Mouse (Mus musculus) midbrain, embryonic 14.5 days (tissue): Measurements from ENCODE around the gene Pxmp4. TPM values are rescaled to one million over a fixed set of nuclear protein-coding genes. Genes with fewer than 3 reads are reported as not detected.

Experiments
- ATAC-seq: fragments of 200-750 bp; cut with Nextera tagmentation; 2 replicates; pipeline ENCODE4 v1.8.0; 2017; ENCODE audit warnings: moderate number of reproducible peaks, moderate library complexity; ENCODE audit not compliant: low FRiP score, low TSS enrichment
- DNase-seq: peaks from one replicate; pipeline ENCODE4 v3.0.0-alpha.2; 2015
- H3K27ac ChIP-seq: fragments of 300-500 bp; sonication (generic); replicated peaks from 2 replicates; pipeline ENCODE4 v1.5.1; 2014; ENCODE audit warnings: mild to moderate bottlenecking, low read depth, low read length, moderate library complexity
- H3K27me3 ChIP-seq: fragments of 300-500 bp; sonication (generic); 2 replicates; pipeline ENCODE4 v1.6.1; 2014; ENCODE audit warnings: low read length, control low read depth, mixed read lengths; ENCODE audit not compliant: control insufficient read depth, insufficient read depth
- H3K36me3 ChIP-seq: fragments of 300-500 bp; sonication (generic); 2 replicates; pipeline ENCODE4 v1.6.1; 2014; ENCODE audit warnings: low read length, control low read depth; ENCODE audit not compliant: control insufficient read depth, insufficient read depth
- H3K4me1 ChIP-seq: fragments of 300-500 bp; sonication (generic); 2 replicates; pipeline ENCODE4 v1.6.1; 2014; ENCODE audit warnings: mild to moderate bottlenecking, antibody characterized with exemption, low read length, control low read depth; ENCODE audit not compliant: control insufficient read depth, insufficient read depth
- H3K4me2 ChIP-seq: fragments of 300-500 bp; sonication (generic); 2 replicates; pipeline ENCODE4 v1.6.1; 2014; ENCODE audit warnings: mild to moderate bottlenecking, low read length, moderate library complexity
- H3K4me3 ChIP-seq: fragments of 300-500 bp; sonication (generic); replicated peaks from 2 replicates; pipeline ENCODE4 v1.5.1; 2014; ENCODE audit warnings: low read depth, low read length
- H3K9ac ChIP-seq: fragments of 300-500 bp; sonication (generic); replicated peaks from 2 replicates; pipeline ENCODE4 v1.6.1; 2014; ENCODE audit warnings: mild to moderate bottlenecking, low read length, moderate library complexity
- H3K9me3 ChIP-seq: fragments of 300-500 bp; sonication (generic); 2 replicates; pipeline ENCODE4 v1.6.1; 2016; ENCODE audit warnings: low read length, control low read depth, mixed read lengths; ENCODE audit not compliant: control insufficient read depth
- WGBS: fragments of 180-500 bp; shearing (Covaris S2); extraction: QIAGEN DNeasy Blood & Tissue Kit; methylation state at CpG from one replicate; pipeline ENCODE4 v1.1.7; 2014; 5-methylcytosine and 5-hydroxymethylcytosine counted together
- polyA plus RNA-seq: library from polyadenylated mRNA; unstranded; fragments of >200 nt; fragmentation: Nextera tagmentation; extraction: Ambion mirVana; gene quantifications from 2 replicates; pipeline ENCODE4 v1.2.1, GENCODE M21; 2014

Pxmp4 gene
- polyA plus RNA-seq, 1 experiment from 2014 or later: 14.2 TPM

GRCm38 (mm10) chr2:154638521-154638920, 35.0 kb upstream of the Pxmp4 start:
- no peak for DNase-seq
- no peak overlapping the region for H3K9ac ChIP-seq
- no peak overlapping the region for H3K4me3 ChIP-seq
- no peak for ATAC-seq
- H3K27ac ChIP-seq: no peak overlapping the region
- H3K4me1 ChIP-seq: no peaks in the 10 kb centered on the region
- peaks cover 5% of the 10 kb centered on the region; the same call in 1 of the 2 replicates for H3K9me3 ChIP-seq
- H3K4me2 ChIP-seq: no peak overlapping the region
- peaks cover 74% of the 10 kb centered on the region for H3K36me3 ChIP-seq
- no peaks in the 10 kb centered on the region for H3K27me3 ChIP-seq
- 92% methylated on average over 3 of the region's 3 CpGs for WGBS

GRCm38 (mm10) chr2:154635826-154636225, 32.3 kb upstream of the Pxmp4 start:
- H3K27me3 ChIP-seq: no peaks in the 10 kb centered on the region
- no peaks in the 10 kb centered on the region for H3K4me1 ChIP-seq
- WGBS: 96% methylated on average over 2 of the region's 2 CpGs
- peaks cover 5% of the 10 kb centered on the region; the same call in 1 of the 2 replicates for H3K9me3 ChIP-seq
- H3K4me2 ChIP-seq: no peak overlapping the region
- no peak overlapping the region for H3K27ac ChIP-seq
- DNase-seq (no peak), ATAC-seq (no peak)
- H3K9ac ChIP-seq: no peak overlapping the region
- no peak overlapping the region for H3K4me3 ChIP-seq
- H3K36me3 ChIP-seq: peaks cover 73% of the 10 kb centered on the region

GRCm38 (mm10) chr2:154633876-154634644, 30.6 kb upstream of the Pxmp4 start:
- Histone ChIP-seq H3K36me3 (peaks cover 72% of the 10 kb centered on the region), H3K27ac (no peak overlapping the region), H3K9ac (no peak overlapping the region), H3K27me3 (no peaks in the 10 kb centered on the region), H3K4me3 (no peak overlapping the region), H3K4me2 (no peak overlapping the region), H3K9me3 (peaks cover 5% of the 10 kb centered on the region; the same call in 1 of the 2 replicates), H3K4me1 (no peaks in the 10 kb centered on the region)
- ATAC-seq (no peak), DNase-seq (no peak)
- WGBS: 94% methylated on average over 9 of the region's 9 CpGs

- no peaks in the 10 kb centered on the region for H3K27me3 ChIP-seq
- H3K4me3 ChIP-seq: no peak overlapping the region
- H3K27ac ChIP-seq: no peak overlapping the region
- H3K9ac ChIP-seq: no peak overlapping the region
- ATAC-seq (no peak), DNase-seq (no peak)
- peaks cover 71% of the 10 kb centered on the region for H3K36me3 ChIP-seq
- H3K4me1 ChIP-seq: no peaks in the 10 kb centered on the region
- no peak overlapping the region for H3K4me2 ChIP-seq
- peaks cover 2% of the 10 kb centered on the region; the same call in 1 of the 2 replicates for H3K9me3 ChIP-seq
- 94% methylated on average over 5 of the region's 5 CpGs for WGBS
These were observed 29.7 kb upstream of the Pxmp4 start for GRCm38 (mm10) chr2:154633039-154633742.

GRCm38 (mm10) chr2:154632203-154632780, 28.8 kb upstream of the Pxmp4 start:
- Histone ChIP-seq H3K9me3 (no peaks in the 10 kb centered on the region), H3K4me1 (no peaks in the 10 kb centered on the region), H3K36me3 (peaks cover 64% of the 10 kb centered on the region), H3K27me3 (no peaks in the 10 kb centered on the region), H3K4me2 (no peak overlapping the region), H3K4me3 (no peak overlapping the region), H3K27ac (no peak overlapping the region), H3K9ac (no peak overlapping the region)
- 90% methylated on average over 16 of the region's 16 CpGs for WGBS
- DNase-seq (no peak), ATAC-seq (no peak)

GRCm38 (mm10) chr2:154630531-154630930, 27.0 kb upstream of the Pxmp4 start:
- H3K36me3 ChIP-seq: peaks cover 59% of the 10 kb centered on the region
- H3K9me3 ChIP-seq: no peaks in the 10 kb centered on the region
- ATAC-seq: no peak
- H3K4me3 ChIP-seq: no peak overlapping the region
- H3K4me1 ChIP-seq: no peaks in the 10 kb centered on the region
- DNase-seq: no peak
- H3K9ac ChIP-seq: no peak overlapping the region
- WGBS: 81% methylated on average over 5 of the region's 5 CpGs
- H3K4me2 ChIP-seq: no peak overlapping the region
- H3K27ac ChIP-seq: no peak overlapping the region
- H3K27me3 ChIP-seq: no peaks in the 10 kb centered on the region

- H3K27ac ChIP-seq: no peak overlapping the region
- ATAC-seq: no peak
- H3K4me1 ChIP-seq: no peaks in the 10 kb centered on the region
- no peak overlapping the region for H3K9ac ChIP-seq
- H3K4me3 ChIP-seq: no peak overlapping the region
- 0 out of 2 replicates have a peak, but pooled peaks cover 3% of the 10 kb centered on the region for H3K9me3 ChIP-seq
- H3K4me2 ChIP-seq: no peak overlapping the region
- H3K36me3 ChIP-seq: peaks cover 47% of the 10 kb centered on the region
- H3K27me3 ChIP-seq: no peaks in the 10 kb centered on the region
- no peak for DNase-seq
These were observed 20.6 kb upstream of the Pxmp4 start for GRCm38 (mm10) chr2:154624137-154624536.

- DNase-seq: no peak
- Histone ChIP-seq H3K27ac (no peak overlapping the region), H3K9ac (no peak overlapping the region), H3K4me3 (no peak overlapping the region), H3K4me2 (no peak overlapping the region), H3K9me3 (0 out of 2 replicates have a peak, but pooled peaks cover 3% of the 10 kb centered on the region), H3K36me3 (peaks cover 37% of the 10 kb centered on the region), H3K4me1 (no peaks in the 10 kb centered on the region), H3K27me3 (no peaks in the 10 kb centered on the region)
- ATAC-seq: no peak
- 86% methylated on average over 5 of the region's 5 CpGs for WGBS
These were observed 18.2 kb upstream of the Pxmp4 start for GRCm38 (mm10) chr2:154621684-154622083.
